Mouse (Mus musculus) gastrocnemius, postnatal 14 days (tissue): Measurements from ENCODE around the gene Adap1. TPM values are rescaled to one million over a fixed set of nuclear protein-coding genes. Genes with fewer than 3 reads are reported as not detected.
"Not testable (repeated sequence)": the region's sequence is repeated elsewhere in the genome, so short reads cannot be mapped to it uniquely, and the experiment has no call there.

ENCODE experiments used
- DNase-seq: peaks from one replicate; pipeline ENCODE4 v3.0.0; 2021; ENCODE audit warnings: mixed read lengths
- intact Hi-C: fragments of 180-260 bp; cut with DNase I; formaldehyde crosslinking; loops from one replicate; pipeline ENCODE4 v1.15.1; 2025; ENCODE audit warnings: low total_unique reads
- total RNA-seq, 2 experiments: library from RNA; stranded (reverse); gene quantifications; 2 replicates each; pipeline ENCODE4 v1.2.3; 2021

Adap1 gene
- total RNA-seq, 2 experiments from 2014 or later, result 0.78 to 2.0 TPM

DNA sequence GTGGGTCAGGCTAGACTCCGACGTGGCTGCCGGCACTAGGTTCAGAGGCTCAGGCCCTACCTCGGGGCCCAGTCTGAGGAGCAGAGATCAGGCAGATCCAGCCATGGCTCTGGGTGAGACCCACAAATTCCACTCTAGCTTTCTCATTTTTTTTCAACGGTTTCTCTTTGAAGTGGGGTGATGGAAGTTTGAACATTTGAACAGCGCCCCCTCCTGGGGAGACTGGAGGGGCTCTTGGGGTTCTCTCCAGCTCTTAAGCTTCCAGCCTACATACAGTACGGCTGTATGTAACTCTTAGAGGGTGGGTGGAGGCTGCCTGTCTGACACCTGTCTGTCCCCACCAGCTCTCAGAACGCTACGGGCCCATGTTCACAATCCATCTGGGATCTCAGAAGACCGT is 28.1 kb upstream of the Adap1 start:
- DNase-seq, result no peak

DNA sequence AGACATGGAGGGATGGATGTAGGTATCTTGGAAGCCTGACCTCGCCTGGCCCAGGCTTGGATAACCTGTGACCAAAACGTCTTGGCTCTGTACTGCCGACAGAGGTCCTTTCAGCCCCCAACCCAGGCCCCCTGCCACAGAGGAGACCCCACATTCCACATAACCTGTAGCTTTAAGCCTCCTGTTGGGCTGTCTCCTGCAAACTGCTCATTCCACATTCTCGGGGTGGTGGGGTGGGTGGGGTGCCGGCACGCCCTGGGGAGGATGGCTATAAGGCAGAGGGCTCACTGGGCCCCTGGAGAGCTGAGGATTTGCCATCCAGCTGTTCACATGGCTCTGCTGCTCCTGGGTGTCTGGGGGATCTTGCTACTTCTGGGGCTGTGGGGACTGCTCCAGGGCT is 26.9 kb upstream of the Adap1 start, which contains the start of gene Cyp2w1:
TSS of gene Cyp2w1 (plus strand) at position 301 of the 400 bp plus-strand sequence.
- no peak for DNase-seq
- intact Hi-C loops, result no loop called here

More for the DNA sequence above, 28.1 kb upstream of the Adap1 start:
- intact Hi-C loops, result no loop called here

DNA sequence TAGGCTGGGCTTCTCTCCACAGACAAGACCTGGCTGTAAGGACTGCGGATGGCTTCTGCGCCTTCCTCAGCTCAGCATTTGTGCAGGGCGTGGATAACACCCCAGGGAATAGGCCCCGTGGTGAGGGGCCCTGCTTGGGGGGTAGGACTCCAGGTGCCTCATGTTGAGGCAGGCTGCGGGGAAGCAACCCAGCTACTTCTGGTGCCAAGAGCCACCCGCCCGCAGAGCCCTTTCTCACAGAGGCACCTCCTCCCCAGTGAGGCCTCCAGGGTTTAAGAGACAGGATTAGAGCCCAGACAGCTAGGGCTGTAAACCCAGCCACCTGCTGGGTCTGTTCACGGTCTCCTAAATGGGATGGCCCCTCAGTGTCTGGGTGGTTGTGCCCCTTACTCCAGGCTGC is 26.2 kb upstream of the Adap1 start:
- intact Hi-C loops, result no loop called here
- DNase-seq, result no peak

DNA sequence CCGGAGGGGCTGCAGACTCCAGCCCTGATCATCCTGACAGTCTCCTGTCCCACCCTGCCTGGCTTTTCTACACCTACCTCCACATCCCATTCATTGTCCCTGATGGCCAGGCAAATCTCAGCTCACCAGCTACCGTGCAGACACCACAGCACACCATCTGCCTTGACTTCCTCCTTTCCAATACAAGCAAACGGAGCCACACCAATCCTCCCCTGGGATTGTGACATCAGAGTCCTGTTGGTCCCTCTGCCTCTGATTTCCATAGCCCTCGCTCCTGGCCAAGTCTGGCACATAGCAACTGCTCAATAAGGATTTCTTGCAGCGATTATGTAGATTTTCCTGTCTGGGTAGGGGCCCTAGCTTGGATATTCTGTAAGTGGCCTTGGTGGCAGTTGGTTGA is 25.7 kb upstream of the Adap1 start, which contains the start of gene Cox19:
TSS of gene Cox19 (minus strand) at position 285 of the 400 bp plus-strand sequence.
- intact Hi-C loops, result no loop called here
- no peak for DNase-seq

DNA sequence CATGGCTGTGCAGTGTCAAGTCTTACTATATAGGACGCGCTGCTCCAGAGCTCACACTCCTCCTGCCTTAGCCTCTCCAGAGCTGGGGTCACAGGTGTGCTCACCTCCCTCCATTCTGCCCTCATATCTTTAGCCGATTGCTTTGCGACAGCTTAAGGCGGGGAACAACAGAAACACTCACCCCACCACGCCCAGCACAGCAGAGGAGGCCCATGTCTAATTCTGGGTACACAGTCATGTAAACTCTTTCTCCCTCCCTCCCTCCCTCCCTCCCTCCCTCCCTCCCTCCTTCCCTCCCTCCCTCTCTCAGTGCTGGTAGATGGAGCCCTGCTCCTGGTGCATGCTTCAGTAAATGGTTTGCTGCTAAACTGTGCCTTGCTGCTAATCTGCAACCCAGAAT is 24.3 kb upstream of the Adap1 start:
- DNase-seq, result no peak
- intact Hi-C loops, result no loop called here

DNA sequence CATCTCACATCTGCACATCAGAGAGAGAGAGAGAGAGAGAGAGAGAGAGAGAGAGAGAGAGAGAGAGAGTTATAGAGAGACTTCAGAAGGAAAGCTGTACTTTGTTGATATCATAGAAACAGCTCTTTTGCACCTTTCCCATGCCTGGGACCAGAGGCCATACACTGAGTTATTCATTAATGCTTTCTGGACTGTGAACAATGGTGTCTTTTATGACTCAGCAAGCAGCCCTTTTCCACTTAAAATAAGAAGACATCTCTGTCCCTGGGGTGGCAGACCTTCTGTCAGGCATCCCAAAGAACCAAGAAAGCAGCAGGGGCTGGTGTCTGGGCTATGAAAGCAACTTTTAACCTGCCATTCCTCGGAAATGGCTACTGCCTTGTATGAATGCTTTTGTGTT is 21.8 kb upstream of the Adap1 start:
- DNase-seq, result no peak
- intact Hi-C loops, result no loop called here

DNA sequence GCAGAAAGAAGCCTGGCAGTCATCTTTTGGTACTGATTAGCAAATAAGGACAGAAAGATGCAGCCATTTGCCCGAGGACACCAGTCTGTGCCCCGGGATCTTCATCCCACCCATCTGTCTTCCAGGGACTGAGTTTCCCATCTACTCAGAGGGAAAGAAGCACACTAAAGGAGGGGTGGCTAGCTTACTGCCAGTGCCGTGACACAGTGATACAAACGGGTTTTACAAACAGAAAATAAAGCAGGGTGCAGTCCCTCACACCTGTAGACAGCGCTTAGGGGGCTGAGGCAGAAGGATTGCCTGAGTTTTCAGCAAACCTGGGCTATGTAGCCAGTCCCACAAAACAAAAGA is 19.9 kb upstream of the Adap1 start:
- DNase-seq, result no peak
- intact Hi-C loops, result no loop called here

DNA sequence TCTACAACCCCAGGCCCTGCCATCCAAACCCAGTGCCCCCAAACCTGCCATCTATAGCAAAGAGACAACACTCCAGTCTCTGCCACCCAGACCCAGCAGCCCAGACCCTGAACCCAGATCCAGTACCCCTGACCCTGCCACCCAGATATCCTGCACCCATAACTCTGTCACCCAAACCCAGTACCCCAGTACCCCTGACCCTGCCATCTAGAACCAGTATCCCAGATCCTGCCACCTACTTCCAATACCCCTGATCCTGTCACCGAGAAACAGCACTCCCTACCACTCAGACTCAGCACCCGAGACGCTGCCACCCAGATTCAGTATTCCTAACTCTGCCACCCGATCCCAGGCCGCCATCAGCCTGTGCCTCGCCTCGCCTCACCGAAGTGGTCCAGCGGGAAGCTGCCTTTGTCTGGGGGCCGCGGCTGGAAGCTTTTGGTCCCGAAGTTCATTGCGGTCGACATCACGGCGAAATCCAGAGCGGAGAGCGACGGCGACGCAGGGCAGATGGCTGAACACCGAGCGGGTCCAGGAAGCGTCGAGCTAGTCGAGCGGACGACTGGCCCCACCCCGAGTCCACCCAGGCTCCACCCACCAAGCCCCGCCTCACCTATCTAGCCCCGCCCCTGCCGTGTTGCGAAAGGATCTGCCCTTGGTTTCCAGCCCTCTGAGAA is 19.4 kb upstream of the Adap1 start:
- intact Hi-C loops, result no loop called here
- DNase-seq, result peak; percentile 96

DNA sequence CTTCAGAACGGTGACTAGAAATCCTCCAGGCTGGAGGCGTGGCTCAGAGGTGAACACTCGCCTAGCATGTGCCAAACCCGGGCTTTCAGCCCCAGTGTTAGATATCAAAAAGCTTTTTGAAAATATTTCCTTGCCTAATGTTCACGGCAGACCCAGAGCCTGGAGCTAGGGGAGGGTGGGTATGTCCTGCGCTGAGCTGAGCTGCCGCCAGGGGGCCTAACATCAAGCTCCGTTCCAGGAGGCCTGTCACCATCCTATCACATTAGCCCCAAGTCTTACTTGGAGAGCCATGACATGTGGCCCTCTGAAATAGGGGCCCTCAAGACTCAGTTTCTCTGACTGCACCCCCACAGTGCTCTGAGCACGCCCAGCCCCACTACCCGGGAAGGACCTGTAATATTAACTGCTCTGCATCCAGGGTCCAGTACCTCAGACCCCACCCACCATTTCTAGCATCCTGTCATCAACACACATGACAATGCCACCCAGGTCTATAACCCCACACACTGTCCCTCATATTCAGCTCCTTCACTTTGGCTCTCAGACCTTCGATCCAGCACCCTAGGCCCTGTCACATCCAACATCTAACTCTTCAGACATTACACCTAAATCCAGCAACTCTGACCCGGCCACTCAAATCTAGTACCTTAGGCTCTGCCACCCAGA is 18.7 kb upstream of the Adap1 start:
- intact Hi-C loops, result no loop called here

DNA sequence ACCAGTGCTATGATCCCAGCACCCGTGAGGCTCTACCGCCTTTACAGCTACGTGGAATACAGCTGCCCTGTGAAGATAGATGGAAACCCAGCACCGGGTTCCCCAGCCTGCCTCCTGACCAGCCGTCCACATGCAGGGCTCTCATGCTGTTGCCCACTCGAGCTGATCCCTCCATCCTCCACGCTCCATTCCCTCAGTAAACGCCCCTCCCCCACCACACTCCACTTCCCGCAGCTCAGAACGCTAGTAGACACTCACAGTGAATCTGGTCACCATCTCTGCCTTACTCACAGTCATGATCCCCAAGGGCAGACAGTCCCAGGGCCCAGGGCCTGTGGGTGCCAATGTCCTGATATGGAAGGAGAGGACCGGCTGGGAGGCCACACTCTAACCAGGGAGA is 13.5 kb upstream of the Adap1 start:
- DNase-seq, result no peak
- intact Hi-C loops, result no loop called here

More for the DNA sequence above, 18.7 kb upstream of the Adap1 start:
- peak; percentile 83 for DNase-seq

DNA sequence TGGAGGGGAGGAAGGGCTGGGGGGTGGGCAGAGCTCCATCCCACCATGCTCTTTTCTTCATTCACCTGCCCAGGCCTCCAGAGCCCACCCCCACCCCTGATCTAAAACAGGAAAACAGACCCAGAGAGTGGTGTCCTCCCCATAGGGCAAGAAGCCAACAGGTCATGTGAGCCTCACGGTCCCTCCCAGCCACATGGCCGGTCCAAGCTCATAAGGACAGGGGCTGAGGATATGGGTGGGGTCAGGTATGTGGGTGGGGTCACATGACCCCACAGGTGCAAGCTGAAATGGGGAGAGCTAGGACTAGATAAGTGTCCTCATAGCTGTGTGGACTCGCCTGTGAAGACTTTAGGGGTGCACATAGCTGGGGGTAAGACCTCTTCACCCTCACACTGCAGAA is 13.0 kb upstream of the Adap1 start:
- intact Hi-C loops, result no loop called here
- DNase-seq, result no peak

DNA sequence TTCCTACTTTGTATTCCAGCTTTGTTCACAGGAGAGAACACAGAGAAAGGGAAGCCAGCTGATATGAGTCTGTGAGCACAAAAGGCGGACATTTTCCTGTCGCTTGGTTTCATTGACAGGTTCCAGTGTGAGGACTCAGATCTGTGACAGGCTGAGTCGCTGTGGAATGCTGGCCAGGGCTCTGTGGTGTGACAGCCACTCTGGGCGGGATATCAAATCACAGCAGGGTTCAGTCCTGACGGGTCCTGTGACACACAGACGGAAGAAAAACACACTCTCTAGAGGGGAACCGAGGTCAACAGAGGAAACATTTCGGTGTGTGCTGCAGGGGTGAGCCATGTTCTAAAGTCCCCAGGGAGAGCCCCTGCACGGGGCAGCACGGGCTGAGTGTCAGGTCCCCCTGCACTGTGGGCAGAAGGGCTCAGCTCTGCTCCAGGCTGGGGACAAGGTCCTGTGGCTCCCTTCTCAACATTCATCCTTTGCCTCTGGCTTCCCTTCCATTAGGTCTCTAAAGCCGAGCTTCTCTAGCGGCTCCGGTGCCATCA is 12.5 kb upstream of the Adap1 start:
- no peak for DNase-seq
- intact Hi-C loops, result no loop called here

DNA sequence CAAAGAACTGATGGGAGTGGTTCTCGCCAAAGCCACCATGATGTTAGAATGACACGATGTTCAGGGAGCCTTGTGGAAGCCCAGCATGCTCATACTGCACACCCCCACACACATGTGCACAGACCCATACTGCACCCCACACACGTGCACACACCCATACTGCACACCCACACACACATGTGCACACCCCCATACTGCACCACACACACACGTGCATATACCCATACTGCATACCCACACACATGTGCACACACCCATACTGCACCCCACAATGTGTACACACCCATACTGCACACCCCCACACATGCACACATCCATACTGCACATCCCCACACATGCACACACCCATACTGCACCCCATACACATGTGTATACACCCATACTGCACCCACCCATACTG is 10.2 kb upstream of the Adap1 start:
- intact Hi-C loops, result no loop called here
- DNase-seq, result no peak

DNA sequence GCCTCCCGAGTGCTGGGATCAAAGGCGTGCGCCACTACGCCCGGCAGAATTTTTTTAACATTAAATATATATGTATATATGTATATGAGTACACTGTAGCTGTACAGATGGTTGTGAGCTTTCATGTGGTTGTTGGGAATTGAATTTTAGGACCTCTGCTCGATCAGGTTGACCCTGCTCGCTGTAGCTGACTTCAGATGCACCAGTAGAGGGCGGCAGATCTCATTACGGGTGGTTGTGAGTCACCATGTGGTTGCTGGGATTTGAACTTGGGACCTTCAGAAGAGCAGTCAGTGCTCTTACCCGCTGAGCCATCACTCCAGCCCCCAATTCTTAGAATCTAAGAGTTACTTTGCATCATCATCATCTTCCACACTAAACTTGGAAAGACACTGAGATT is 9.0 kb upstream of the Adap1 start:
- intact Hi-C loops, DNase-seq: not testable (repeated sequence)

DNA sequence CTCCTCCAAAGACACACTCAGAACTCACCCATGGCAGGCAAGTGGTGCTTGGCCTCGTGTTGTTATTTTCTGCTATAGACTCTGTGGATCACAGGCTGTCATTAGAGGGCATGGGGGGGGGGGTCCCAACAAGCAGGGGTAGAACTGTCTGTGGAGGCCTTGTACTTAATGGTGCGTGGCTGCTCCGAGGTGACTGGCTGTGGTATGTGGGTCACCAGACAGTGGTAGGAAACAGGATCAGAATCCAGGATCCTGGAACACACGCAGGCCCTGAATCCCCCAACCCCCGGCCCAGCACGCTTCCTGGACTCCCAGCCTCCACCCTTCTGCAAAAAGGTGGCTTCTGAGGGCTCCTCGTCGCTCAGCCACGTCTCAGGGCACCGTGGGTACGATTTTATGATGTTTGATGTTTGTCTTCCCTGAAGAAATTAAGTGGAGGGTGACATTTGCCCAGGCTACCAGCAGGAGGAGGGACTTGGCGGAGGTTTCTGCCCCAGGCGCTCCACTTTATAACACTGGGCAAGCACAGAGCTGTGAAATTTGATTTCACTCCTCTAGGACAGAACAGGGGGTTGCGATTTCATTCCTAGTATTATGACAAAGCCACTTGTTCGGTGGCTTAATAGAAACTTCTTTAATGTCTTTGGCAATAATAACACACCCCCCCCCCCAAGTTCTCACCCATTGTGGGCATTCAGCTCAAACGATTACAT is 8.0 kb upstream of the Adap1 start:
- intact Hi-C loops, result no loop called here

DNA sequence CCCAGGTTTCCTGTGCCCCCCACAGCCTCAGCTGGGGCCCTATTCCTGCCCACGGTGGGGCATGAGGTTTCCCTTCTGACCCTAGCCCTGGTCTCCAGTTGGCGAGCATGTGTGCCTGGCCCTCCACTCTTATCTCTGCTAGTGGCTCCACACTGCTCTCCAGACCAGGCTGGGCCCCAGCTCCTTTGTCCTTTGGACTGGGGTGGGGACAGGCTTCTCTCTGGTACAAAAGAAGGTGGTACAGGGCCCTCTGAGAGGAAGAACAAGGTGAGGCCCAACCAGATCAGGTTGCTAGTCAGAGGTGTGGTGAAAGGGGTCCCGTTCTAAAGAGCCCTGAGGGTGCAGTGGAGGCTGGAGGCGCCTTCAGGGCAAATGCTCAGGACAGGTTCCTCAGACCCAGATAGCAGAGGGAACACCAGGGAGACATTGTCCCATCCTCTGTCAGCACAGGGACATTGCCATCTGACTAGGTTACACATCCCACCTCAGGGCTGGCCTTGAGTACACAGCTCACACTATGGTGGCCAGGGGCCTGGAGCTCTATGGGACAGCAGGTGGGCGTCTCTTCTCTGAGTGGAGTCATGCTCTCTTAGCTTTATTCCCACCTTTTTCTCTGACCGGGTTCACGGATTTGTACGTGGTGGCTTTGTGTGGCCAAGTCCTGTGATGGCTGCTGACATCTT is 7.3 kb upstream of the Adap1 start:
- intact Hi-C loops, result no loop called here
- DNase-seq, result no peak

More for the DNA sequence above, 8.0 kb upstream of the Adap1 start:
- no peak for DNase-seq

DNA sequence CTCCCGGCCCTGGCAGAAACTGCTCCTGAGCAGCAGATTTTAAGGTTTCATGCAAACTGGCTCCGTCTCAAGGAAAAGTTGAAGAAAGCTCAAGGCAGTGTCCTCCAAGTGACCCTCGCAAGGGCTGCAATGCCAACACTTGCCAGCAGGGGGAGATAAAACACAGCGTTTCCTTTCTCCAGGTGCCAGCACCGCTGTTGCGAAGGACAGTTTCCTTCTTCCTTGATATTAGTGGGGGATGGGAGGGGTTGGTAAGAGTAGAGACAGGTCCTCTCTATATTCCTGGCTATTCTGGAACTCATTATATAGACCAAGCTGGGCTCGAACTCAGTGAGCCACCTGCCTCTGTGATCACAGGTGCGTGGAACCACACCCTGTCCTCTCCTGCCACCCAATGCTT is 6.3 kb upstream of the Adap1 start:
- peak; percentile 78 for DNase-seq
- intact Hi-C loops, result no loop called here

DNA sequence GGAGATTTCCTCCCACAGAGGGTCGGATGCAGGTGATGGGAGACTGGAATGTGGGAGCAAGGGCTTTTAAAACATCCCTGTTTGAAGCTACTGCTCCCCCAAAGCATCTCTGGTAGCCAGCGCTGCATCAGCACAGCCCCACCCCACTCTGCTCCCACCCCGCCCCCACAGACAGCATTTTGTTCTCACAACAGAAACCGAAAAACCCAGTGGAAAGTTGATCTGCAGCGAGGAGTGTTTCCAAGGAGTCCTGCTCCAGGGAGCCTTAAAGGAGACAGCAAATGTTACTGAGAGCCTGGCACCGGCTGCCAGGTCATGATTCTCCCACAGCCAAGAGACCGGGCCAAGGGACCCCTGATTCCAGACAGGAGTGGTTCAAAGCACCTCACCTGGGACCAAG is 5.3 kb upstream of the Adap1 start:
- intact Hi-C loops, result no loop called here
- DNase-seq, result no peak

DNA sequence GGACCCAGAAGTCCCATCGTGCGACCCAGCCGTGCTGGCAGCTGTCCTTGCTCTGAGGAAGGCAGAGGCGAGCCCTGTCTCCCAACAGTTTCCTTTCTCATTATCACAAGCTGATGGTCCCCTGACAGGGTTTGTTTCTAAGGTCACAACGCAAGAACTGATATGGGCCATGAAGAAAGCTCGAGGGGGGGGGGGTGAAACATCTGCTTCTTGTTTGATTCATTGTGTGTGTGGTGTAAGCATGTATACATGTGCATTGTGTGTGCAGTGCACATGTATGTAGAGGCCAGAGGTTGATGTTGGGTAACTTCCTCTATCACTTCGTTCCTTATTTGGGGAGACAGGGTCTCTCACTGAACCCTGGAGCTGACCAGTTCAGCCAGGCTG is 2.2 kb upstream of the Adap1 start:
- DNase-seq, result no peak
- intact Hi-C loops, result no loop called here
